Mouse (Mus musculus): ENCODE data around the gene Kcna2.

The Kcna2 gene

DNA sequence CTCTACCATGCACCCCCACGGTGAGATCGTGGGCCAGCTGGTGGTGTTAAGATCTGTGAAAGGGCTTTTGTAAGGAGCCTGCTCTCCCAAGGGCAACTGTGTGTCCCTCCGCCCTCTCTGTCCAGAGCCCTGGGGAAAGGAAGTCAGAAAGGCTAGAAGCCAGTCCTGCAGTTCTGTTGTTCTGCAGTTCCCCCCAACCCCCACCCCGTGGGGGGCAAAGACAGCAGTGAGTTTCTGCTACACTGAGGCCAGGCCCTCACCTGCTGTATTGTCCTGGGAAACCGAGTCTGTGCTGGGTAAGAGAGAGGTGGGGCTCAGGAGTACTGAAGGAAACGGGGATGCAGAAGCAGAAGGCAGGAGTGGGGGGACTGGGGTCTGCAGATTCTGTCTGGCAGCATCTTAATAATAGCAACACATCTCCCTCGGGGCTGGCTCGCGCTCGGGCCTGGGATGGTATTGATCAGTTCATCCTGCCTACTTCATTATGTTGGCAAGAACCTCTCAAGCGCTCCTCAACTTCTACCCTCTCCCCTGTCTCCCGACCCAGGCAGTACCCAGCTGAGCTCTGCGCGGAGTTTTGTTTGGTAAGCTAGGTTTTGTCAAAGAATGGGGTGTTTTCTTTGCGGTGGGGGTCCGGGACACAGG lies at the start of gene Kcna2:
Kcna2 (plus strand) TSS at position 336 of the 645 bp plus-strand sequence.
- DNase-seq (ENCODE audit: low read depth, low spot score), result peak; percentile 20

DNA sequence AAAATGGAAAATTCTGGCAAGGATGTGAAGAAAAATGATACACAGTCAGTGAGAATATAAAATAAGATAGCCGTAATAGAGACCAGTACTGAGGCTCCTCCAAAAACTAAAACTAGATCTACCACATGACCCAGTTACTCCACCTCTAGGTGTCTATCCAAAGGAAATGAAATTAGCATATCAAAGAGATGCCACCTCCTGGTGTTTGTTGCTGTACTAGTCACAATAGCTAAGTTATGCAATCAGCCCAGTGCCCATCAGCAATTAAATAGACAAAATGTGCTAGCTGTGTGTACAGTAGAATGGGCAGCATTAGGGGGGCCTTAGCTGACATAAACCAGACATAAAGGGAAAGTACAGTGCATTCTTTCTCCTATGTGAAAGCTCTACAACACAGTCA lies 39.5 kb upstream of the Kcna2 start:
- DNase-seq (ENCODE audit: low read depth, low spot score), result peak; percentile 56

DNA sequence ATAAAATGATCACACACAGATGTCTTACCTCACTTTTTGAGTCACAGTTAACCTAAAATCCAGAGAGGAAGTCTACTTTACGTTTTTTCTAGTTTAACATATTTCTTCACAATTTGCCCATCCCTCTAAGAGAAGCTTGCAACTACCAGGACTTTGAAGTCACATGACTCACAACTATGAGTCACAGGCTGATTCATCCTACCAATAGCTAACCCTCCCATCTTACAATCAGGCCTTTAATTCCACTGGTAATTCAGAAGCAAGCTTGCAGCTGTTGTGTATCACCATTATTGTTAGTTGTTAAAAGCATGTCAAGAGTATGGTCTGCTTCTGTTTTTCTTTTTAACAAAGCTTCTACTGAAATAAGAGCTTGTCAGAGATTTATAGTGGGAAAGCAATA lies 38.2 kb upstream of the Kcna2 start:
- no peak for DNase-seq (ENCODE audit: low read depth, low spot score)

GRCm38 (mm10) chr3:107065510-107066095 lies 35.3 kb upstream of the Kcna2 start:
- DNase-seq (ENCODE audit: low read depth, low spot score), result no peak

- DNase-seq (ENCODE audit: low read depth, low spot score), result no peak
Measured at GRCm38 (mm10) chr3:107066165-107066850, 34.6 kb upstream of the Kcna2 start.

- no peak for DNase-seq (ENCODE audit: low read depth, low spot score)
Measured at GRCm38 (mm10) chr3:107067245-107067644, 33.7 kb upstream of the Kcna2 start.

DNA sequence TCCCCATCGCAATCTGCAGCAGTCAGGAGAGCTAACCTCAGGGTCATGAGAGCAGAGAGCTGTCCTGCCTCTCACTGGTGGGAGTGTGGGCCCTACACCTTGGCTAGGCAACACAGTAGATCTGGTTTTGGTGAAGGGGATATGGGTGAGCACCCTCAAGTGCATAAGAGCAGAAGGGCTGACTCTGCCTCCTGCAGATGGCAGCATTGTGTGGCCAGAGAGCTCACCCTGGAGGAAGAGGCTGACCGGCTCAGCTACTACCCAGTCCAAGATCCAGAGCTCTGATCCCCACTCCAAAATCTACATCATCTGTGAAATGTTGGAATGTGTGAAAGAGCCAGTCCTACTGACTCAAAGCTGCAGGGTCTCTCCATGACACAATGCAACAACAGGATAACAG lies 27.1 kb upstream of the Kcna2 start:
- no peak for DNase-seq (ENCODE audit: low read depth, low spot score)

DNA sequence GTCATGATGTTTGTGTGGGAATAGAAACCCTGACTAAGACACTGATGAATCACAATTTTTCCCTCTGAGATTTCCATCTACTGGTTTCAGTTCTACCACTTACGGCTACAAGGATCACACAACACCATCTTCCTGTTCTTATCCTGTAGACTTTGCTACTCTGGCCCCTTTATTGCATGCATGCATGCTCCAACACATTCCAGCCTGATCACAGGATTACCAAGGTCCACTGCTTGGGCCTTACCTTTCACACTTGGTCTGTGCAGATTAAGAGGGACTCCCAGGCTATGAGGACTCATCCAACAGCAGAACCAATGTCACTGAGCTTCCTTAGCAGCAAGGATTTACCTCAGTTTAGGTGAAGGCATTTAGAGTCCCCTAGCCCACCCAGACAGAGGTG lies 25.2 kb upstream of the Kcna2 start:
- DNase-seq (ENCODE audit: low read depth, low spot score), result no peak

DNA sequence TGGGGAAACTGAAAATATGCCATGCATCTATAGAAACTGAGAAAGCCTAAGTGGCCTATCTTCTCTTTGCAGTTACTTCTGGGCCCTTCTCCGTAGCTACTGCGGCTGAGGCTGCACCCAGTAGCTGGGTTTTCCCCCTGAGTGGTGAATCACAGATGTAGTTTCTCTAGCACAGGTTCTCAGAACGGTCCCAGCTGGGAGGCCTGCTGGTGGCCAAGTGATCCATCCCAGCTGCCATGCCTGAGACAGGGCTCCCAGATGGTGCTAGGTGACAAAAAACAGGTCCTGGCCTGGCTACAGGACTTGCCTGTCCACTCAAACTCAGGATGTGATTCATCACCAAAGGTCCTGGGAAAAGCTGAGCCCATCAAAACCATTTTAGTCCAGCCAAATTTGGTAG lies 24.3 kb upstream of the Kcna2 start:
- DNase-seq (ENCODE audit: low read depth, low spot score), result no peak

DNA sequence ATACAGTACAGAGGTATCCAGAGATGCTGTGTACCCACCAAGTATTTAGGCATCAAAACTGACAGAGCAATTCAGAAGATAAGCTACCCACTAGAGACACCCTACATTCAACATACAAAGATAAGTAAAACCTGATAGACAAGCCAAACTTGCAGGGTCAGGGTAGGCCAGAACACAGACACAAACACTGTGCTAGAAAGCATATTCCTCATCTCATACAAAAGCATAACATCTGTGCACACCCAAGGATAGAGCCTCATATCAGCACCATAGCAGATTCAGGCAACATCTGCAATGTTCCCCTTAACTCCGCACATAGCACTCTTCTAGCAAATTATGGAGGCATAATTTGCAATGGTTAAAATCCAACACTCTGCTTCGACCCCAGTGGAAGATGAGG lies 23.8 kb upstream of the Kcna2 start:
- no peak for DNase-seq (ENCODE audit: low read depth, low spot score)

GRCm38 (mm10) chr3:107080803-107081202 lies 20.1 kb upstream of the Kcna2 start:
- no peak for DNase-seq (ENCODE audit: low read depth, low spot score)

GRCm38 (mm10) chr3:107081227-107081626 lies 19.7 kb upstream of the Kcna2 start:
- peak; percentile 17 for DNase-seq (ENCODE audit: low read depth, low spot score)

DNA sequence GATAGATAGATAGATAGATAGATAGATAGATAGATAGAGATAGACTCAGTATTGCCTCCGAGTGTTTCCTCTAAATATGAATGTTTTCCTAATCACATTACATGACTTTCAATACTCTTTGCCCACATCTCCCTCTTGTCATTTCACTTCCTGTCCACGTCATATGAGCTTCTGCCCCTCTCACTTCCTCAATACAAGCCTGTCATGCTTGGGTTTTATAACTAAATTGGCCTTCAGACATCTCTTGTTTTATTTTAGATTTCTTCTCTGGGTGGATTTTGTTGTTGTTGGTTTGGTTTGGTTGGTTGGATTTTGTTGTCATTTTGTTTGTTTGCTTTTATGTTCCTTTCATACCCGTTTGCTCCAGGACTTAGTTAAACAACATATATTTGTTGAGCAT lies 16.4 kb upstream of the Kcna2 start:
- no peak for DNase-seq (ENCODE audit: low read depth, low spot score)

- DNase-seq (ENCODE audit: low read depth, low spot score), result no peak
Measured at GRCm38 (mm10) chr3:107087410-107087809, 13.5 kb upstream of the Kcna2 start.

GRCm38 (mm10) chr3:107088820-107089219 lies 12.1 kb upstream of the Kcna2 start:
- no peak for DNase-seq (ENCODE audit: low read depth, low spot score)

DNA sequence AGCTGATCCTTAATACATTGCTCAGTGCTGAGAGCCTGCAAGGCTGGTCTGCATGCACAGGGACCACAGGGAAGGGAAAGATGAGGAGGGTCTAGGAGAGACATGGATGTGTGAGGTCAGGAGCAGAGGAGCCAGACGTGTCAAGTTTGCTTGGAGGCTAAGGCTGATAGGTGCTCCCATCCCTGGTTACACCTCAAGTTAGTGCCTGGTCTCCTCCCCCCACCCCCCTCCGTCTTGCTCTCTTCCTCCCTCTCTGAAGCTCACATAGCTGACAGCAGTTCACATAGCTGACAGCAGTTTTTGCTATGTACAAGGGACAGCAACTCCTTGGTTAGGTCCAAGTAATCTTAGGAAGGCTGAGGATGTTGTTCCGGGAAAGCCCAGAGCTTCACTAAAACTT lies 11.5 kb upstream of the Kcna2 start:
- DNase-seq (ENCODE audit: low read depth, low spot score), result no peak

- no peak for DNase-seq (ENCODE audit: low read depth, low spot score)
Measured at GRCm38 (mm10) chr3:107090001-107090400, 10.9 kb upstream of the Kcna2 start.

DNA sequence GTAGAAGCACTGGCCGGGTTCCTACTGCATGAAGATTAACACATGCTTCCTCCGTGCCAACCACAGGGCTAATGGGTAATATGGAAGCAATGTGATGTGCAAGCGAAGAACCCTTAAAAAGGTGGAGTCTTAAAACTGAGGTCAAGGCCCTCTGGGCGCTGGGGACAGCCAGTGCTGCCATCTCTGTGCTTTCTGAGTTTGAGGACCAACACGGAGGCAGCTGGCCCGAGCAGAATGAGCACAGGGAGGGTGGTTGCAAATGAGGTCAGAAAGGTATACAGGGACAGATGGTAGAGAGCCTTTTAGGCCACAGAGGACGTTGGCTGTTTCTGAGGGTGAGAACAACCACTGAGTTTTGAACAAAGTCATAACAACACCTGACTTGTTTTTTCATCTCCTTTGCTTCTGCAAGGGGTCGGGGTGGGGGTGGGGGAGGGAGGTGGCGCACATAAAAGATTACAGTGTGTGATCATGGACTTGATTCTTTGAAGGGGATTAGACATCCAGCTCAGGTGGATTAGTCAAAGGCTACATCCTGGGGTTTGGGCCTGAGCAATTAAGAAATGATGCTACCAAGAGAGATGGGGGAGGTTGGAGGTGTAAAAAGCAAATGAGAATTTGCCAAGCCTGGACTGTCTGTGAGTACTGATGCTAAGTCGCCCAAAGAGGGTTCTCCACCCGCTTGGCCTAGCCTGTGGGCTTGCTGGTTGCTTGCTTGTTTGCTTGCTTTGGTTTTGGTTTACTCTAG lies 10.4 kb upstream of the Kcna2 start:
- no peak for DNase-seq (ENCODE audit: low read depth, low spot score)

- DNase-seq (ENCODE audit: low read depth, low spot score), result peak; percentile 50
Measured at GRCm38 (mm10) chr3:107094028-107094427, 6.9 kb upstream of the Kcna2 start.

GRCm38 (mm10) chr3:107096269-107096731 lies 4.6 kb upstream of the Kcna2 start:
- DNase-seq (ENCODE audit: low read depth, low spot score), result no peak

GRCm38 (mm10) chr3:107099866-107100265 lies 1.1 kb upstream of the Kcna2 start:
- DNase-seq (ENCODE audit: low read depth, low spot score), result peak; percentile 21

DNA sequence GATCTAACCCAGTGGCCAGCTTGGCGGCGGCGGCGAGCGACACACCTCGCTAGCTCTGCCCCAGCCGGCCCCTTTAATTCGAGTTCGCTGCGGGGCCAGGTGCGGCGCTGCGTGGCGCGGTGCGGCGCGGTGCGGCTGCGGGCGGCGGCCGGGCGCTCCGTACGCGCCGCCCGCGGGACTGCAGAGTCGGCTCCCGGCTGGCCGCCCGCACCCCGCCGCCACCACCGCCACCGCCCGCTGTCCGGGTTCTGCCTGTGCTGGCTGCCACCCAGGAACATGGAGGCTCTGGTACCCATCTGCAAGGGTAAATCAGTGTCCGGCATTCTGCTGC lies 475 bp downstream of the Kcna2 start:
- no peak for DNase-seq (ENCODE audit: low read depth, low spot score)

Measured in R1 (cell line).